Mouse (Mus musculus) midbrain, embryonic 12.5 days (tissue): ENCODE measurements around the gene Ipo4. TPM values are rescaled to one million over a fixed set of nuclear protein-coding genes. Genes with fewer than 3 reads are reported as not detected.

Source experiments
- ATAC-seq: fragments of 200-750 bp; cut with Nextera tagmentation; 2 replicates; pipeline ENCODE4 v1.8.0; 2017; ENCODE audit warnings: low read depth, moderate TSS enrichment, moderate library complexity; ENCODE audit not compliant: low FRiP score
- H3K27ac ChIP-seq: fragments of 300-500 bp; sonication (generic); replicated peaks from 2 replicates; pipeline ENCODE4 v1.5.1; 2016; ENCODE audit warnings: mild to moderate bottlenecking
- H3K27me3 ChIP-seq: fragments of 300-500 bp; sonication (generic); 2 replicates; pipeline ENCODE4 v1.6.1; 2016; ENCODE audit warnings: mild to moderate bottlenecking
- H3K36me3 ChIP-seq: fragments of 300-500 bp; sonication (generic); 2 replicates; pipeline ENCODE4 v1.6.1; 2016
- H3K4me1 ChIP-seq: fragments of 300-500 bp; sonication (generic); 2 replicates; pipeline ENCODE4 v1.6.1; 2016
- H3K4me2 ChIP-seq: fragments of 300-500 bp; sonication (generic); replicated peaks from 2 replicates; pipeline ENCODE4 v1.6.1; 2016; ENCODE audit warnings: mild to moderate bottlenecking, moderate library complexity
- H3K4me3 ChIP-seq: fragments of 300-500 bp; sonication (generic); 2 replicates; pipeline ENCODE4 v1.5.1; 2016; ENCODE audit warnings: mild to moderate bottlenecking
- H3K9ac ChIP-seq: fragments of 300-500 bp; sonication (generic); replicated peaks from 2 replicates; pipeline ENCODE4 v1.6.1; 2016; ENCODE audit warnings: mild to moderate bottlenecking, moderate library complexity
- H3K9me3 ChIP-seq: fragments of 300-500 bp; sonication (generic); 2 replicates; pipeline ENCODE4 v1.6.1; 2016; ENCODE audit warnings: mild to moderate bottlenecking
- WGBS: fragments of 180-500 bp; shearing (Covaris S2); methylation state at CpG from one replicate; pipeline ENCODE4 v1.1.7; 2016; 5-methylcytosine and 5-hydroxymethylcytosine counted together
- polyA plus RNA-seq: library from polyadenylated mRNA; unstranded; fragments of >200 nt; fragmentation: Nextera tagmentation; extraction: Ambion mirVana; gene quantifications from 2 replicates; pipeline ENCODE4 v1.2.1, GENCODE M21; 2016

Gene Ipo4
- polyA plus RNA-seq, 1 experiment from 2014 or later: 78.5 TPM

GRCm38 (mm10) chr14:55598521-55599390 lies 37.0 kb downstream of the Ipo4 start:
- H3K36me3 ChIP-seq: peaks cover 87% of the 10 kb centered on the region
- WGBS: 95% methylated on average over 21 of the region's 21 CpGs

GRCm38 (mm10) chr14:55596036-55596690 lies 39.6 kb downstream of the Ipo4 start:
- no peaks in the 10 kb centered on the region for H3K9me3 ChIP-seq
- H3K36me3 ChIP-seq: peaks cover 61% of the 10 kb centered on the region

More at GRCm38 (mm10) chr14:55598521-55599390, 37.0 kb downstream of the Ipo4 start:
- Histone ChIP-seq H3K4me3 (no peak overlapping the region), H3K9ac (no peak overlapping the region), H3K27ac (no peak overlapping the region), H3K4me1 (peaks cover 3% of the 10 kb centered on the region; the same call in 1 of the 2 replicates), H3K4me2 (no peak overlapping the region), H3K27me3 (no peaks in the 10 kb centered on the region), H3K9me3 (no peaks in the 10 kb centered on the region)
- ATAC-seq: no peak

GRCm38 (mm10) chr14:55592226-55592625 lies 43.5 kb downstream of the Ipo4 start:
- Histone ChIP-seq H3K27me3 (no peaks in the 10 kb centered on the region), H3K27ac (peak overlapping the region; percentile 92; the same call in 1 of the 2 replicates), H3K4me1 (peaks cover 28% of the 10 kb centered on the region), H3K9me3 (no peaks in the 10 kb centered on the region), H3K4me2 (peak overlapping the region; percentile 79), H3K9ac (peak overlapping the region; percentile 90), H3K36me3 (peaks cover 34% of the 10 kb centered on the region), H3K4me3 (peak overlapping the region; percentile 87)
- no peak for ATAC-seq
- WGBS: 7% methylated on average over 16 of the region's 16 CpGs

More at GRCm38 (mm10) chr14:55596036-55596690, 39.6 kb downstream of the Ipo4 start:
- ATAC-seq: no peak
- no peak overlapping the region for H3K27ac ChIP-seq
- 71% methylated on average over 13 of the region's 13 CpGs for WGBS
- H3K9ac ChIP-seq: no peak overlapping the region; the same call in 1 of the 2 replicates
- no peaks in the 10 kb centered on the region for H3K27me3 ChIP-seq
- H3K4me2 ChIP-seq: no peak overlapping the region
- H3K4me3 ChIP-seq: no peak overlapping the region
- peaks cover 17% of the 10 kb centered on the region for H3K4me1 ChIP-seq

- peak; percentile 86 for ATAC-seq
- Histone ChIP-seq H3K9me3 (no peaks in the 10 kb centered on the region), H3K27me3 (no peaks in the 10 kb centered on the region), H3K27ac (peak within 1 kb of the TSS; percentile 92), H3K36me3 (peaks cover 30% of the 10 kb centered on the region), H3K4me2 (peak within 1 kb of the TSS; percentile 79), H3K4me3 (peak within 1 kb of the TSS; percentile 87), H3K4me1 (peaks cover 28% of the 10 kb centered on the region), H3K9ac (peak within 1 kb of the TSS; percentile 90)
- WGBS: 0% methylated on average over 33 of the region's 33 CpGs
Observed at GRCm38 (mm10) chr14:55591331-55591891, 44.3 kb downstream of the Ipo4 start, which contains the start of gene Rnf31. TSS of gene Rnf31 (plus strand) at chr14:55591708.

GRCm38 (mm10) chr14:55590748-55591330 lies 44.9 kb downstream of the Ipo4 start, which contains the start of gene Psme2:
TSS of gene Psme2 (minus strand) at chr14:55591113.
- Histone ChIP-seq H3K27me3 (no peaks in the 10 kb centered on the region), H3K9me3 (no peaks in the 10 kb centered on the region), H3K4me1 (peaks cover 28% of the 10 kb centered on the region), H3K36me3 (peaks cover 24% of the 10 kb centered on the region), H3K4me3 (peak within 1 kb of the TSS; percentile 87), H3K9ac (peak within 1 kb of the TSS; percentile 90), H3K27ac (peak within 1 kb of the TSS; percentile 92), H3K4me2 (peak within 1 kb of the TSS; percentile 79)
- WGBS: under 1% methylated on average over 22 of the region's 22 CpGs
- peak; percentile 96 for ATAC-seq

GRCm38 (mm10) chr14:55589771-55590448 lies 45.8 kb downstream of the Ipo4 start:
- H3K27me3 ChIP-seq: no peaks in the 10 kb centered on the region
- peak overlapping the region; percentile 92; the same call in 1 of the 2 replicates for H3K27ac ChIP-seq

GRCm38 (mm10) chr14:55589271-55589670 lies 46.5 kb downstream of the Ipo4 start:
- no peak for ATAC-seq
- Histone ChIP-seq H3K4me3 (no peak overlapping the region), H3K4me2 (no peak overlapping the region), H3K9me3 (no peaks in the 10 kb centered on the region), H3K9ac (no peak overlapping the region), H3K36me3 (peaks cover 11% of the 10 kb centered on the region; the same call in 1 of the 2 replicates), H3K4me1 (peaks cover 36% of the 10 kb centered on the region), H3K27ac (no peak overlapping the region), H3K27me3 (no peaks in the 10 kb centered on the region)
- WGBS: 88% methylated on average over 5 of the region's 5 CpGs

More at GRCm38 (mm10) chr14:55589771-55590448, 45.8 kb downstream of the Ipo4 start:
- WGBS: 90% methylated on average over 11 of the region's 11 CpGs
- peak overlapping the region; percentile 90 for H3K9ac ChIP-seq
- no peak for ATAC-seq
- peak overlapping the region; percentile 79 for H3K4me2 ChIP-seq
- no peaks in the 10 kb centered on the region for H3K9me3 ChIP-seq
- peak overlapping the region; percentile 87 for H3K4me3 ChIP-seq
- peaks cover 32% of the 10 kb centered on the region for H3K4me1 ChIP-seq
- peaks cover 15% of the 10 kb centered on the region for H3K36me3 ChIP-seq

- H3K36me3 ChIP-seq: peaks cover 19% of the 10 kb centered on the region
- 87% methylated on average over 2 of the region's 2 CpGs for WGBS
- no peaks in the 10 kb centered on the region for H3K9me3 ChIP-seq
- no peak for ATAC-seq
- H3K4me2 ChIP-seq: no peak overlapping the region
- H3K4me1 ChIP-seq: peaks cover 19% of the 10 kb centered on the region
- no peaks in the 10 kb centered on the region for H3K27me3 ChIP-seq
- no peak overlapping the region for H3K4me3 ChIP-seq
- no peak overlapping the region for H3K9ac ChIP-seq
- no peak overlapping the region for H3K27ac ChIP-seq
Observed at GRCm38 (mm10) chr14:55586149-55586548, 49.6 kb downstream of the Ipo4 start.

- Histone ChIP-seq H3K9me3 (no peaks in the 10 kb centered on the region), H3K4me1 (peaks cover 18% of the 10 kb centered on the region), H3K4me3 (no peak overlapping the region; the same call in 1 of the 2 replicates), H3K36me3 (peaks cover 25% of the 10 kb centered on the region), H3K27me3 (no peaks in the 10 kb centered on the region), H3K4me2 (peak overlapping the region; percentile 70), H3K27ac (no peak overlapping the region), H3K9ac (no peak overlapping the region)
- 63% methylated on average over 6 of the region's 6 CpGs for WGBS
- ATAC-seq: no peak
Observed at GRCm38 (mm10) chr14:55585566-55585960, 50.2 kb downstream of the Ipo4 start.

- peaks cover 12% of the 10 kb centered on the region for H3K4me1 ChIP-seq
- no peaks in the 10 kb centered on the region for H3K27me3 ChIP-seq
- 2% methylated on average over 43 of the region's 43 CpGs for WGBS
- H3K9ac ChIP-seq: peak within 1 kb of the TSS; percentile 63
- peak; percentile 47; the same call in 1 of the 2 replicates for ATAC-seq
- H3K9me3 ChIP-seq: no peaks in the 10 kb centered on the region
- peak within 1 kb of the TSS; percentile 70 for H3K4me2 ChIP-seq
- peaks cover 32% of the 10 kb centered on the region for H3K36me3 ChIP-seq
- H3K4me3 ChIP-seq: peak within 1 kb of the TSS; percentile 46
- 0 out of 2 replicates have a peak within 1 kb of the TSS, but pooled peaks have one; percentile 30 for H3K27ac ChIP-seq
Observed at GRCm38 (mm10) chr14:55584702-55585565, 50.8 kb downstream of the Ipo4 start, which contains the start of gene Emc9. TSS of gene Emc9 (minus strand) at chr14:55585302.
